Mouse (Mus musculus) stomach, embryonic 16.5 days (tissue): ENCODE data around the gene Ankrd33b. TPM values are rescaled to one million over a fixed set of nuclear protein-coding genes. Genes with fewer than 3 reads are reported as not detected.

Experiments
- ATAC-seq: fragments of 200-750 bp; cut with Nextera tagmentation; 2 replicates; pipeline ENCODE4 v1.8.0; 2017; ENCODE audit warnings: moderate number of reproducible peaks, moderate TSS enrichment; ENCODE audit not compliant: insufficient read depth, low FRiP score
- H3K27ac ChIP-seq: fragments of 300-500 bp; sonication (generic); 2 replicates; pipeline ENCODE4 v1.5.1; 2014; ENCODE audit warnings: low read length
- H3K27me3 ChIP-seq: fragments of 300-500 bp; sonication (generic); 2 replicates; pipeline ENCODE4 v1.6.1; 2014; ENCODE audit warnings: low read length, control low read depth, mixed read lengths; ENCODE audit not compliant: control insufficient read depth, insufficient read depth
- H3K36me3 ChIP-seq: fragments of 300-500 bp; sonication (generic); 2 replicates; pipeline ENCODE4 v1.6.1; 2014; ENCODE audit warnings: low read length; ENCODE audit not compliant: control insufficient read depth, insufficient read depth
- H3K4me1 ChIP-seq: fragments of 300-500 bp; sonication (generic); 2 replicates; pipeline ENCODE4 v1.6.1; 2014; ENCODE audit warnings: low read length, control low read depth, mixed read lengths; ENCODE audit not compliant: control insufficient read depth, insufficient read depth
- H3K4me2 ChIP-seq: fragments of 300-500 bp; sonication (generic); 2 replicates; pipeline ENCODE4 v1.6.1; 2014; ENCODE audit warnings: low read depth, low read length, mixed read lengths
- H3K4me3 ChIP-seq: fragments of 300-500 bp; sonication (generic); replicated peaks from 2 replicates; pipeline ENCODE4 v1.5.1; 2014; ENCODE audit warnings: mild to moderate bottlenecking, low read length
- H3K9ac ChIP-seq: fragments of 300-500 bp; sonication (generic); 2 replicates; pipeline ENCODE4 v1.6.1; 2014; ENCODE audit warnings: low read length
- H3K9me3 ChIP-seq: fragments of 300-500 bp; sonication (generic); replicated peaks from 2 replicates; pipeline ENCODE4 v1.6.1; 2016; ENCODE audit warnings: low read length, control low read depth; ENCODE audit not compliant: control insufficient read depth
- WGBS: fragments of 180-500 bp; shearing (Covaris S2); extraction: QIAGEN DNeasy Blood & Tissue Kit; methylation state at CpG from one replicate; pipeline ENCODE4 v1.1.7; 2014; 5-methylcytosine and 5-hydroxymethylcytosine counted together
- polyA plus RNA-seq: library from polyadenylated mRNA; unstranded; fragments of >200 nt; fragmentation: Nextera tagmentation; extraction: Ambion mirVana; gene quantifications from 2 replicates; pipeline ENCODE4 v1.2.1, GENCODE M21; 2015

Gene Ankrd33b
- polyA plus RNA-seq: 0.46 and 0.69 TPM in 2 replicates

GRCm38 (mm10) chr15:31367481-31368200 lies at the start of gene Ankrd33b:
TSS of gene Ankrd33b (minus strand) at chr15:31367726.
- Histone ChIP-seq H3K9me3 (no peaks in the 10 kb centered on the region), H3K4me3 (peak within 1 kb of the TSS; percentile 62), H3K4me1 (peaks cover 12% of the 10 kb centered on the region), H3K27ac (no peak within 1 kb of the TSS), H3K36me3 (no peaks in the 10 kb centered on the region), H3K27me3 (peaks cover 37% of the 10 kb centered on the region), H3K9ac (peak within 1 kb of the TSS; percentile 68), H3K4me2 (peak within 1 kb of the TSS; percentile 100)
- WGBS: under 1% methylated on average over 49 of the region's 49 CpGs
- peak; percentile 45; the same call in 1 of the 2 replicates for ATAC-seq

- Histone ChIP-seq H3K27ac (no peak overlapping the region), H3K4me3 (no peak overlapping the region), H3K4me1 (no peaks in the 10 kb centered on the region), H3K9me3 (no peaks in the 10 kb centered on the region), H3K36me3 (no peaks in the 10 kb centered on the region), H3K4me2 (no peak overlapping the region), H3K9ac (no peak overlapping the region), H3K27me3 (no peaks in the 10 kb centered on the region)
- no peak for ATAC-seq
- WGBS: 52% methylated on average over 4 of the region's 4 CpGs
These were observed 47.7 kb upstream of the Ankrd33b start for GRCm38 (mm10) chr15:31415181-31415580.

GRCm38 (mm10) chr15:31414179-31414898 lies 46.8 kb upstream of the Ankrd33b start:
- H3K9ac ChIP-seq: no peak overlapping the region
- H3K4me3 ChIP-seq: no peak overlapping the region
- no peak overlapping the region for H3K4me2 ChIP-seq
- no peaks in the 10 kb centered on the region for H3K36me3 ChIP-seq
- H3K27me3 ChIP-seq: no peaks in the 10 kb centered on the region
- no peaks in the 10 kb centered on the region for H3K9me3 ChIP-seq
- no peak overlapping the region for H3K27ac ChIP-seq
- no peaks in the 10 kb centered on the region for H3K4me1 ChIP-seq
- ATAC-seq: no peak
- WGBS: 57% methylated on average over 6 of the region's 6 CpGs

GRCm38 (mm10) chr15:31413662-31414061 lies 46.1 kb upstream of the Ankrd33b start:
- Histone ChIP-seq H3K9ac (no peak overlapping the region), H3K36me3 (no peaks in the 10 kb centered on the region), H3K9me3 (no peaks in the 10 kb centered on the region), H3K4me3 (no peak overlapping the region), H3K4me2 (no peak overlapping the region), H3K27me3 (no peaks in the 10 kb centered on the region), H3K27ac (no peak overlapping the region), H3K4me1 (no peaks in the 10 kb centered on the region)
- ATAC-seq: no peak
- WGBS: 87% methylated on average over 6 of the region's 6 CpGs

GRCm38 (mm10) chr15:31412933-31413332 lies 45.4 kb upstream of the Ankrd33b start:
- no peak for ATAC-seq
- Histone ChIP-seq H3K9me3 (no peaks in the 10 kb centered on the region), H3K4me2 (no peak overlapping the region), H3K4me3 (no peak overlapping the region), H3K27ac (no peak overlapping the region), H3K27me3 (no peaks in the 10 kb centered on the region), H3K9ac (no peak overlapping the region), H3K4me1 (no peaks in the 10 kb centered on the region), H3K36me3 (no peaks in the 10 kb centered on the region)
- 33% methylated on average over 3 of the region's 3 CpGs for WGBS

- 71% methylated on average over 6 of the region's 6 CpGs for WGBS
- no peaks in the 10 kb centered on the region for H3K36me3 ChIP-seq
- no peak overlapping the region for H3K4me3 ChIP-seq
- no peaks in the 10 kb centered on the region for H3K9me3 ChIP-seq
- ATAC-seq: no peak
- no peak overlapping the region for H3K27ac ChIP-seq
- H3K4me2 ChIP-seq: no peak overlapping the region
- no peaks in the 10 kb centered on the region for H3K27me3 ChIP-seq
- no peaks in the 10 kb centered on the region for H3K4me1 ChIP-seq
- no peak overlapping the region for H3K9ac ChIP-seq
These were observed 44.9 kb upstream of the Ankrd33b start for GRCm38 (mm10) chr15:31412436-31412835.

- Histone ChIP-seq H3K9me3 (no peaks in the 10 kb centered on the region), H3K36me3 (no peaks in the 10 kb centered on the region), H3K4me1 (no peaks in the 10 kb centered on the region), H3K4me3 (no peak overlapping the region), H3K4me2 (no peak overlapping the region), H3K9ac (no peak overlapping the region), H3K27me3 (no peaks in the 10 kb centered on the region), H3K27ac (no peak overlapping the region)
- 63% methylated on average over 4 of the region's 4 CpGs for whole genome bisulfite sequencing
- ATAC-seq: no peak
These were observed 40.0 kb upstream of the Ankrd33b start for GRCm38 (mm10) chr15:31407490-31407889.

- H3K27ac ChIP-seq: no peak overlapping the region
- WGBS: 78% methylated on average over 5 of the region's 5 CpGs
- H3K9ac ChIP-seq: no peak overlapping the region
- no peaks in the 10 kb centered on the region for H3K36me3 ChIP-seq
- H3K27me3 ChIP-seq: no peaks in the 10 kb centered on the region
- no peak overlapping the region for H3K4me3 ChIP-seq
- no peak for ATAC-seq
- no peaks in the 10 kb centered on the region for H3K9me3 ChIP-seq
- no peaks in the 10 kb centered on the region for H3K4me1 ChIP-seq
- no peak overlapping the region for H3K4me2 ChIP-seq
These were observed 39.4 kb upstream of the Ankrd33b start for GRCm38 (mm10) chr15:31406881-31407280.

- Histone ChIP-seq H3K4me2 (no peak overlapping the region), H3K36me3 (no peaks in the 10 kb centered on the region), H3K27ac (no peak overlapping the region), H3K27me3 (no peaks in the 10 kb centered on the region), H3K4me3 (no peak overlapping the region), H3K9me3 (no peaks in the 10 kb centered on the region), H3K4me1 (no peaks in the 10 kb centered on the region), H3K9ac (no peak overlapping the region)
- no peak for ATAC-seq
- WGBS: 82% methylated on average over 8 of the region's 8 CpGs
These were observed 36.8 kb upstream of the Ankrd33b start for GRCm38 (mm10) chr15:31404346-31404745.
